Mouse (Mus musculus) kidney, postnatal 10 days (tissue): Measurements from ENCODE around the gene Hoxb4.
A peak's percentile ranks its signal among the peaks of the same experiment; 100 is the strongest.

Experiments used
- DNase-seq: peaks from one replicate; pipeline ENCODE4 v3.0.0; 2021; ENCODE audit warnings: mixed read lengths

Gene Hoxb4

GRCm38 (mm10) chr11:96352691-96353521 lies 34.8 kb downstream of the Hoxb4 start:
- peak; percentile 81 for DNase-seq

- DNase-seq: peak; percentile 67
Observed at GRCm38 (mm10) chr11:96353522-96353841, 35.4 kb downstream of the Hoxb4 start.

- DNase-seq: peak; percentile 61
Observed at GRCm38 (mm10) chr11:96353939-96354338, 35.9 kb downstream of the Hoxb4 start.

- peak; percentile 82 for DNase-seq
Observed at GRCm38 (mm10) chr11:96354376-96354775, 36.3 kb downstream of the Hoxb4 start.

GRCm38 (mm10) chr11:96354801-96355311 lies 36.8 kb downstream of the Hoxb4 start:
- DNase-seq: no peak

GRCm38 (mm10) chr11:96363807-96364206 lies 45.7 kb downstream of the Hoxb4 start:
- DNase-seq: peak; percentile 43

GRCm38 (mm10) chr11:96365441-96366091 lies 47.5 kb downstream of the Hoxb4 start, which contains the start of gene Hoxb1:
Hoxb1 (plus strand) TSS chr11:96365752.
- DNase-seq: no peak

GRCm38 (mm10) chr11:96366092-96367041 lies 48.3 kb downstream of the Hoxb4 start:
- DNase-seq: peak; percentile 61

- DNase-seq: no peak
Observed at GRCm38 (mm10) chr11:96367141-96367540, 49.1 kb downstream of the Hoxb4 start.

GRCm38 (mm10) chr11:96368686-96369085 lies 50.6 kb downstream of the Hoxb4 start:
- DNase-seq: no peak

- no peak for DNase-seq
Observed at GRCm38 (mm10) chr11:96369140-96369539, 51.1 kb downstream of the Hoxb4 start.
